Mouse (Mus musculus): ENCODE measurements around the gene Tmem222. TPM values are rescaled to one million over a fixed set of nuclear protein-coding genes. Genes with fewer than 3 reads are reported as not detected.

The Tmem222 gene
- polyA plus RNA-seq (2016; fragmentation: Nextera tagmentation; extraction: Ambion mirVana) = 91.9 and 92.2 TPM in 2 replicates

DNA sequence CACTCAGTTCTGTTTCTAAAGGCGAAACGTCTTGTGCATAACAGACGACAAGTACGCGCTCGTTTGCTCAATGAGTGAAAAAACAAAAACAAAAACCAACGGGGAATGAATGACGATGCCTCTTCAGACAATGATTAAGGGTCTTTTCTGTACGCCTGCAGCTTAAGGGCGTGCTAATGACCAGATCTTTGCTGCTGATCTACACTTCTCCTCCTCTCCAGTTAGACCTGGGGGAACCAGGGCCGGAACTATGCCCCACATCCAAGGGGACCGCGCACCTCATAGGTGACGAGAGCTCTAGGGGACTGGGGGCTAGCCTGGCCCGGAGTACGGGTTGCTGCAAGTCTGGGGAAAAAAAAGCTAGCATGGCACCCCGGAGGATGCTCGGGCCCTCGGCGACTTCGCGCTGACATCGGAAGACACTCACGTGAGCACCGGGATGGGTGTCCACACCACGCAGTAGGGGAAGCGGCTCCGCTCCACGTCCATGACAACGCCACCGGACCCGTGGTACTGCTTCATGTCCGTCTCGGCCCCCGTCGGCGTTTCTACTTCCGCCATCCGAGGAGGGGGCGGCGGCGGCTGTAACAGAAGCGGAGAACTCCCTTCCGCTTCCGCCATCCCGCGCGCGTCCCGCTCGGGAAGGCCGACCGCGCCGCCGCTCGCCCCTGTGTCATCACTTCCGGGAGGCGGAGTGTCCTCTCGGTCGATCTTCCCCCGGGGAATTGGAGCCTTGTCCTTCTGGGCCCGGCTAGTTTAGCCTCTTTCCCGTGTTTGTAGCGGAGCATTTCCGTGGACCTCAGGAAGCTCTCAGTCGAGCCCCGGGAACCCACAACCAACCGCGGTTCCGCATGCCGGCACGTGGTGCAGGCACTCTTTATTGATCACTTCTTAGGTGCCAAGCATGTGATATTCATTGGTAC, at the start of gene Tmem222:
Gene Tmem222 (minus strand): TSS at position 689 of the 923 bp plus-strand sequence.
- H3K27me3 ChIP-seq (ENCODE audit: low read depth, poor library complexity, severe bottlenecking) = no peaks in the 10 kb centered on the region
- WGBS = under 1% methylated on average over 73 of the region's 73 CpGs
- H3K36me3 ChIP-seq = peaks cover 27% of the 10 kb centered on the region

GRCm38 (mm10) chr4:133319667-133320066, 42.1 kb upstream of the Tmem222 start:
- no peaks in the 10 kb centered on the region for H3K27me3 ChIP-seq (ENCODE audit: low read depth, poor library complexity, severe bottlenecking)
- H3K4me3 ChIP-seq = no peak overlapping the region
- peaks cover 28% of the 10 kb centered on the region for H3K36me3 ChIP-seq
- no peaks in the 10 kb centered on the region for H3K9me3 ChIP-seq (replicated peaks)
- no peak for DNase-seq (ENCODE audit: low spot score)
- no peak overlapping the region for H3K27ac ChIP-seq (replicated peaks)
- no peaks in the 10 kb centered on the region for H3K4me1 ChIP-seq
- 93% methylated on average over 3 of the region's 3 CpGs for whole genome bisulfite sequencing

More for the DNA sequence above, at the start of gene Tmem222:
- DNase-seq (ENCODE audit: low spot score) = peak; percentile 96
- peaks cover 43% of the 10 kb centered on the region for H3K4me1 ChIP-seq
- H3K4me3 ChIP-seq = peak within 1 kb of the TSS; percentile 71
- H3K27ac ChIP-seq (replicated peaks) = peak within 1 kb of the TSS; percentile 90
- no peaks in the 10 kb centered on the region for H3K9me3 ChIP-seq (replicated peaks)

GRCm38 (mm10) chr4:133315991-133316390, 38.4 kb upstream of the Tmem222 start:
- Histone ChIP-seq H3K27me3 (ENCODE audit: low read depth, poor library complexity, severe bottlenecking) (no peaks in the 10 kb centered on the region), H3K9me3 (replicated peaks) (no peaks in the 10 kb centered on the region), H3K36me3 (peaks cover 16% of the 10 kb centered on the region), H3K4me1 (no peaks in the 10 kb centered on the region), H3K27ac (replicated peaks) (no peak overlapping the region), H3K4me3 (no peak overlapping the region)
- DNase-seq (ENCODE audit: low spot score) = no peak
- WGBS = 90% methylated on average over 5 of the region's 5 CpGs

DNA sequence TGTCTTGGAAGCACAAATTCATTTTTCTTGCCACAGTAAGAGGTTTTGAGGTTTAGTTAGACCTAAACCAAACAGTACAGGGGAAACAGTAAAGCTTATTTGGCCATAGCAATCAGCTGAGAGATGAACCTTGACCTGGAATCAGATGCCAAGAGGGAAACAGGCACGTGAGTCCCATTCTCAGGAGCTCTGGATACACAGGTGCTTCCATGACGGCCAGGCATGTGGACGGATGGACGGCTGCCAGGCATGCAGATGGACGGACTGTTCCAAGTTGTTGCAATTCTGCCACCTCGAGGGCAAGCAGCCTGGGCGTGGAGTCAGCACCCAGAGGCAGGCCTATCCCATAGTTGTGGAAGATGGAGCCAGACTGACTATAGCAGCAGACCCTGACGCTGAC, 37.3 kb upstream of the Tmem222 start:
- 90% methylated on average over 8 of the region's 8 CpGs for WGBS
- H3K4me1 ChIP-seq = no peaks in the 10 kb centered on the region

GRCm38 (mm10) chr4:133309948-133310347, 32.4 kb upstream of the Tmem222 start:
- peak; percentile 83 for DNase-seq (ENCODE audit: low spot score)
- Histone ChIP-seq H3K27ac (replicated peaks) (no peak overlapping the region), H3K4me3 (no peak overlapping the region), H3K36me3 (peaks cover 25% of the 10 kb centered on the region), H3K27me3 (ENCODE audit: low read depth, poor library complexity, severe bottlenecking) (no peaks in the 10 kb centered on the region), H3K4me1 (no peaks in the 10 kb centered on the region), H3K9me3 (replicated peaks) (no peaks in the 10 kb centered on the region)
- 0% methylated on average over 3 of the region's 3 CpGs for WGBS

More for the DNA sequence above, 37.3 kb upstream of the Tmem222 start:
- no peaks in the 10 kb centered on the region for H3K9me3 ChIP-seq (replicated peaks)
- H3K27me3 ChIP-seq (ENCODE audit: low read depth, poor library complexity, severe bottlenecking) = no peaks in the 10 kb centered on the region
- no peak overlapping the region for H3K27ac ChIP-seq (replicated peaks)
- peaks cover 16% of the 10 kb centered on the region for H3K36me3 ChIP-seq
- no peak overlapping the region for H3K4me3 ChIP-seq
- DNase-seq (ENCODE audit: low spot score) = no peak

- Histone ChIP-seq H3K27ac (replicated peaks) (no peak overlapping the region), H3K4me1 (peaks cover under 1% of the 10 kb centered on the region; the same call in 1 of the 2 replicates), H3K4me3 (no peak overlapping the region), H3K9me3 (replicated peaks) (no peaks in the 10 kb centered on the region), H3K36me3 (peaks cover 31% of the 10 kb centered on the region), H3K27me3 (ENCODE audit: low read depth, poor library complexity, severe bottlenecking) (no peaks in the 10 kb centered on the region)
- peak; percentile 48 for DNase-seq (ENCODE audit: low spot score)
- WGBS = 37% methylated on average over 3 of the region's 3 CpGs
These were observed 29.7 kb upstream of the Tmem222 start for GRCm38 (mm10) chr4:133307331-133307730.

DNA sequence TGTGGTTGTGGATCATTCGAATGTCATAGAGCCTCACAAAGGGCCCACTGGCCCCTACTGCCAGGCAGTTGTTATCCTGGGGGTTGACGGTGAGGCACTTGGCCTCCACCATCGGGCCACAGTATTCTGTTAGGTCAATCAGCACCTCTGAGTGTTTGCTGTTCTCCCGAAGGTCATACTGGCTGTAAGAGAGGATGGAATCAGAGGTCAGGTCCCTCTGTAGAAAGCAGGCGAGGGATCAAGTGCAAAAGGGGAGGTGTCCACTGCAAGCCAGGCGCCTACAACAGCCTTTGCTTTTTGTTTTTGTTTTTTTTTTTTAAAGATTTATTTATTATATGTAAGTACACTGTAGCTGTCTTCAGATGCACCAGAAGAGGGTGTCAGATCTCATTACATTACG, 28.2 kb upstream of the Tmem222 start:
- Histone ChIP-seq H3K4me1 (peaks cover 5% of the 10 kb centered on the region; the same call in 1 of the 2 replicates), H3K4me3 (no peak overlapping the region), H3K27ac (replicated peaks) (no peak overlapping the region), H3K9me3 (replicated peaks) (no peaks in the 10 kb centered on the region), H3K36me3 (peaks cover 45% of the 10 kb centered on the region), H3K27me3 (ENCODE audit: low read depth, poor library complexity, severe bottlenecking) (no peaks in the 10 kb centered on the region)
- 88% methylated on average over 7 of the region's 7 CpGs for WGBS
- DNase-seq (ENCODE audit: low spot score) = no peak

DNA sequence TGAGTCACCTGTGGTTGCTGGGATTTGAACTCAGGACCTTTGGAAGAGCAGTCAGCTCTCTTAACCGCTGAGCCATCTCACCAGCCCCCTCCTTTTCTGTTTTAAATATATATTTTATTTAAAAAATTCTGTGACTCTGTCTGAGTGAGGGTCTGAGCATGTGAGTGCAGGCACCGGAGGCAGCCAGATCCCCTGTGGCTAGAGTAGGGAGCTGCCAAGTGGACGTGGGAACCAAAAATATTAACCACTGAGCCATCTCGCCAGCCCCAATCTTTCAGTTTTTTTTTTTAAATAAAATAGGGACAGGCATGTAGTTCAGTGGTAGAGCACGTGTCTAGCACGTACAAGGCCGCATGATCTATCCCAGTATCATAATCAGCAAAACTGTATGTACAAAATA, 27.2 kb upstream of the Tmem222 start:
- no peaks in the 10 kb centered on the region for H3K27me3 ChIP-seq (ENCODE audit: low read depth, poor library complexity, severe bottlenecking)
- no peaks in the 10 kb centered on the region for H3K9me3 ChIP-seq (replicated peaks)
- H3K36me3 ChIP-seq = peaks cover 55% of the 10 kb centered on the region
- 93% methylated on average over 7 of the region's 7 CpGs for WGBS
- no peak overlapping the region for H3K4me3 ChIP-seq
- H3K4me1 ChIP-seq = peaks cover 5% of the 10 kb centered on the region; the same call in 1 of the 2 replicates
- H3K27ac ChIP-seq (replicated peaks) = no peak overlapping the region
- no peak for DNase-seq (ENCODE audit: low spot score)

DNA sequence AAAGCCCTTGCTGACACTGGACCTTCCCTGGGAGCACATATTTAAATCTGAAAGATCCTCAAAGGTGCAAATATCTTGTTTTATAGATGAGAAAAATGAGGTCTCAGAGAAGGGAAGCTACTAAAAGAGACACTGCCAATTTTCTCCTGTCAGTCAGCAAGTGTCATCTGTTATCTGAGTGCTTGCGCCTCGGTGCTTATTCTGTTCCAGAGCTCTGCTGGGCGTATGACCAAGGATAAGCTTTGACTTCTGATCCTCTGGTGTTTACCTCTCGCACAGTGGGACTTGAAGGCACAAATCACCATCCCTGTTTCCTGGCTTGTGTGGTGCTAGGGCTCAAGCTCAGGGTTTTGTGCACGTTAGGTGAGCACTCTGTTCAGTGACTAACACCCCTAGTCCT, 25.1 kb upstream of the Tmem222 start:
- H3K36me3 ChIP-seq = peaks cover 54% of the 10 kb centered on the region
- WGBS = 85% methylated on average over 5 of the region's 5 CpGs
- H3K4me3 ChIP-seq = no peak overlapping the region
- no peaks in the 10 kb centered on the region for H3K27me3 ChIP-seq (ENCODE audit: low read depth, poor library complexity, severe bottlenecking)
- no peak for DNase-seq (ENCODE audit: low spot score)
- no peaks in the 10 kb centered on the region for H3K9me3 ChIP-seq (replicated peaks)
- no peak overlapping the region for H3K27ac ChIP-seq (replicated peaks)
- peaks cover 25% of the 10 kb centered on the region for H3K4me1 ChIP-seq

- Histone ChIP-seq H3K27me3 (ENCODE audit: low read depth, poor library complexity, severe bottlenecking) (no peaks in the 10 kb centered on the region), H3K4me3 (no peak overlapping the region), H3K27ac (replicated peaks) (no peak overlapping the region), H3K4me1 (peaks cover 30% of the 10 kb centered on the region), H3K9me3 (replicated peaks) (no peaks in the 10 kb centered on the region), H3K36me3 (peaks cover 60% of the 10 kb centered on the region)
- DNase-seq (ENCODE audit: low spot score) = peak; percentile 77
- 28% methylated on average over 4 of the region's 4 CpGs for WGBS
These were observed 24.2 kb upstream of the Tmem222 start for GRCm38 (mm10) chr4:133301802-133302201.

DNA sequence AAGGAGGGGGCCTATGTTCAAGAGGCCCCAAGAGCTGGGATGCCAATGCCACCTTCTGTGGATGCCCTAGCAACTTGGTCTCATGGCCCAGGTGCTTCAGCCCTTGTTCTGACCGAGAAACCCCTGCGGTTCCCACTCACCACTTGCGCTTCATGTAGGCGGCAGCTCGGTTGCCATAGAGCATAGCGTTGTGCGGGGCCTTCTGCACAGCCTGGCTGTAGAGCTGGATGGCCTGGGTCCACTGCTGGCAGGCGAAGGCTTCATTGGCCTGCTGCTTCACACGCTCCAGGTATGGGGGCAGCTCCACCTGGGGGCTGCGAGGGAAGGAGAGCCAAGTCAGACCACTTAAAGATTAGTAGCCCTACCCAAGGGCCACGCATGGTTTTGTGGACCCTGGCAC, 22.8 kb upstream of the Tmem222 start:
- peaks cover under 1% of the 10 kb centered on the region; the same call in 1 of the 2 replicates for H3K27me3 ChIP-seq (ENCODE audit: low read depth, poor library complexity, severe bottlenecking)
- H3K9me3 ChIP-seq (replicated peaks) = no peaks in the 10 kb centered on the region
- 92% methylated on average over 11 of the region's 11 CpGs for WGBS
- no peak for DNase-seq (ENCODE audit: low spot score)
- H3K27ac ChIP-seq (replicated peaks) = no peak overlapping the region
- peaks cover 30% of the 10 kb centered on the region for H3K4me1 ChIP-seq
- peaks cover 69% of the 10 kb centered on the region for H3K36me3 ChIP-seq
- no peak overlapping the region for H3K4me3 ChIP-seq

DNA sequence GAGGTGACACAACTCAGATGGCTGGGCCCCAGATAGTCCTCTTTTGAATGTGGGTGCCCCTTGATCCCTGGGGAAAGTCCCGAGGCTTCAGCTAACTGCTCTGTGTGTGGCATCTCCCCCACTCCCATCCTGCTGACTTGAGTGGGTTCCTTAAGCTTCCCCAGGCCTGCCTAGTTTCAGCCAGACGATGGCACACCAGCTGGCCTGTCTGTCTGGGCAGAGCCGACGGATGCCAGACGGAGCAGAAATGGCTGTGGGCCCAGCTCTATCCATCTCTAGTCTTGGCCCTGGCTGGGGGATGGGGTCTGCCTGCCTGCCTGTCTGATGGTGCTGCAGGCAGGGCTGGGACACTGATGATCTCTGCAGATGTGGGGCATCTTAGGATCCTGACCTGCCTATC, 22.1 kb upstream of the Tmem222 start:
- H3K36me3 ChIP-seq = peaks cover 70% of the 10 kb centered on the region
- WGBS = 76% methylated on average over 5 of the region's 5 CpGs
- peaks cover 30% of the 10 kb centered on the region for H3K4me1 ChIP-seq

More for the DNA sequence above, 22.1 kb upstream of the Tmem222 start:
- Histone ChIP-seq H3K9me3 (replicated peaks) (no peaks in the 10 kb centered on the region), H3K27me3 (ENCODE audit: low read depth, poor library complexity, severe bottlenecking) (peaks cover 7% of the 10 kb centered on the region), H3K4me3 (no peak overlapping the region), H3K27ac (replicated peaks) (no peak overlapping the region)
- DNase-seq (ENCODE audit: low spot score) = no peak
